Mouse (Mus musculus): ENCODE results near the gene Tnf. TPM values are rescaled to one million over a fixed set of nuclear protein-coding genes. Genes with fewer than 3 reads are reported as not detected.
A peak's percentile ranks its signal among the peaks of the same experiment; 100 is the strongest.

The Tnf gene
- total RNA-seq, 1 experiment: 0.22 TPM

DNA sequence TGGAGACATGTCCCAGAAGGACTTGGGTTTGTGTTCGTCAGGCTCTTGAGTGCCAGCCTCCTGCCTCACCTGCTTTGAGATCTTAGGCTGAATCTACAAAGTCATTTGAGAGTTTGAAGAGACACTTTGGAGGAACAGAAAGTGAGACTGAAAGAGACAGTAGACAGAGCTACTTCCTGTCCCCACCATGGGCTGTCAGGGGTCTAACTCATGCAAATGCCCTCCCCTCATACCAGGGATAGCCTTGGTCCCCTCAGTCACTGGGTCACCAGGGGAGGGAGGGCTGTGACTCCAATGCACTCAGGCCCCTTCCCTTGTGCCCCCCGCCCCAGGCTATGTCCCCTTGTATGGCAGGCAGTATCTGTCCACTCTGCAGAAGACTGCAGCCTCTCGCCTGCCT, 28.5 kb downstream of the Tnf start:
- in situ Hi-C loops (cut with MboI; ENCODE audit: low sequenced_read_pairs in 2 of 2, unreplicated experiment in 2 of 2): no loop called here
- H3K4me3 ChIP-seq (ENCODE audit: insufficient read depth in 1 of 2, low read depth in 1 of 2, low read length in 2 of 2, poor library complexity in 1 of 2, severe bottlenecking in 1 of 2): no peak overlapping the region
- no peak overlapping the region for H3K9ac ChIP-seq (ENCODE audit: insufficient read depth, low read depth, low read length, poor library complexity, severe bottlenecking)
- no peak for DNase-seq (ENCODE audit: low read depth, low spot score)
- H3K36me3 ChIP-seq (ENCODE audit: control insufficient read depth, insufficient read depth, low read length, poor library complexity, severe bottlenecking): no peaks in the 10 kb centered on the region
- no peak overlapping the region for H3K27ac ChIP-seq (ENCODE audit: insufficient read depth, low read depth, low read length, poor library complexity, severe bottlenecking)
- H3K4me1 ChIP-seq (ENCODE audit: control insufficient read depth in 2 of 2, insufficient read depth in 2 of 2, low read length in 2 of 2, poor library complexity in 1 of 2): no peaks in the 10 kb centered on the region
- no peaks in the 10 kb centered on the region for H3K9me3 ChIP-seq (ENCODE audit: control insufficient read depth, insufficient read depth, low read depth, low read length)
- TF ChIP-seq ZC3H11A (IDR thresholded peaks at IDR 0.05; ENCODE audit: borderline replicate concordance, low read depth, low read length): no peak

DNA sequence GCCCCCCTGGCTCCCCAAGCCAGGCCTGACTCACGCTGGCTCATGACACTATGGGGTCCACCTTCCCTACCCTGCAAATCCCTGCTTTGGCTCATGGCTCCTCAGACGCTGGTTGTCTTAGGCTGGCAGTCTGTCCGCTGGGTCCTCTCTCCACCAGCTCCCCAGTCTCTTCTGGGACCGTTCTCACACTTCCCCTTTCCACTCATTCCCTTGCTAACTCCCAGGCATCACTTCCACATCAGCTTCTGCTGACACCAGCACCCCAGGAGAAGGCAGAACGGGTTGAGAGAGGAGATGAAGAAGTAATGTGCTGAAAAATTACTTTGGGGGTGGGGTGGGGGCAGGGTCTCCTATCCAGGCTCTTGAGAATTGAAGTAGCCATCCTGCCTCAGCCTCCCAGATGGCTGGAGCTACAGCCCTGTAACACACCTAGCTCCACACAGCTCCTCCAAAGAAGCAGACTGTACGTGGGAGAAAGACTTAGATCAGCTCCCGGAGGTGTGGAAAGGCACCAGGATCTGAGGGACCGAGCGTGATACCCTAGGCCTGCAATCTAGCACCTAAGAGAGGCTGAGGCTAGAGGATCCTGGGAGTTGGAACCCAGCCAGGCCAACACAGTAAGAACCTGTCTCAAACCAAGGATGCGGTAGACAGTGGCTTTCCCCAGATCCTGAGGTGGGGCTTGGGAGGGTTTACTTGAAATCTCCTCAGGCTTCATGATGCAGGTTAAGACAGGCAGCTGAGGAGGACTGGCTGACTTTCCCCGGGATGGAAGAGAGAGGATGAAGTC, 29.2 kb downstream of the Tnf start:
- no peak for DNase-seq (ENCODE audit: low read depth, low spot score)
- in situ Hi-C loops (cut with MboI; ENCODE audit: low sequenced_read_pairs in 2 of 2, unreplicated experiment in 2 of 2): no loop called here
- Histone ChIP-seq H3K36me3 (ENCODE audit: control insufficient read depth, insufficient read depth, low read length, poor library complexity, severe bottlenecking) (no peaks in the 10 kb centered on the region), H3K4me3 (ENCODE audit: insufficient read depth in 1 of 2, low read depth in 1 of 2, low read length in 2 of 2, poor library complexity in 1 of 2, severe bottlenecking in 1 of 2) (no peak overlapping the region), H3K9ac (ENCODE audit: insufficient read depth, low read depth, low read length, poor library complexity, severe bottlenecking) (no peak overlapping the region), H3K27ac (ENCODE audit: insufficient read depth, low read depth, low read length, poor library complexity, severe bottlenecking) (no peak overlapping the region), H3K9me3 (ENCODE audit: control insufficient read depth, insufficient read depth, low read depth, low read length) (no peaks in the 10 kb centered on the region), H3K4me1 (ENCODE audit: control insufficient read depth in 2 of 2, insufficient read depth in 2 of 2, low read length in 2 of 2, poor library complexity in 1 of 2) (no peaks in the 10 kb centered on the region)
- TF ChIP-seq ZNF384 (IDR thresholded peaks at IDR 0.05; ENCODE audit: low read depth, low read length) (no peak), ZC3H11A (IDR thresholded peaks at IDR 0.05; ENCODE audit: borderline replicate concordance, low read depth, low read length) (no peak), HCFC1 (IDR thresholded peaks at IDR 0.05; ENCODE audit: borderline replicate concordance, insufficient read depth, low read length) (no peak), MAFK (IDR thresholded peaks at IDR 0.05; ENCODE audit: insufficient read depth, low read depth, low read length) (no peak), CHD2 (IDR thresholded peaks at IDR 0.05; ENCODE audit: low read depth, low read length) (no peak)

DNA sequence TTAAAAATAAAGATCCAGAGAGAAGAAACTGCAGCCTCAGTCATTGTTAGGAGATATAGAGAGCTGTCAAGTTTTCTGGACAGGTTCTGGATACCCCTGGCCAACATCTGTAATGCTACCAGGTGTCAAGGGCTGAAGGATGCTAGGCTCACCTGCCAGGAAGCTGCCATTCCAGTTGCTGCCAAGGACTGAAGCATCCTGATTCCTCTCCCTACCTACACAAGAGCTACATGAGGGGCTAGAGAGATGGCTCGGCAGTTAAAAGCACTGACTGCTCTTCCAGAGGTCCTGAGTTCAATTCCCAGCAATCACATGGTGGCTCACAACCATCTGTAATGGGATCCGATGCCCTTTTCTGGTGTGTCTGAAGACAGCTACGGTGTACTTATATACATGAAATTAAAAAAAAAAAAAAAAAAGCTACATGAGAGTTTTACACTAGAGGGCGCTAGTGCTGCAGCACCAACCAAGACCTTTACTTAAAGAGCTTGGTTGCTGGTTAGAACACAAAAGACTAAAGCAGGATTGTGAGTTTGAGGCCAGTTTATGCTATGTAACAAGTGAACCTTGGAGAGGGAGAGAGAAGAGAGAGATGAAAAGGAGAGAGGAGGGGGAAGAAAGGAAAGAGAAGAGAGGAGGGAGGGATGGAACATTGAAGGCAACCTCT, 33.1 kb downstream of the Tnf start:
- H3K4me3 ChIP-seq (ENCODE audit: insufficient read depth in 1 of 2, low read depth in 1 of 2, low read length in 2 of 2, poor library complexity in 1 of 2, severe bottlenecking in 1 of 2): no peak overlapping the region
- no peaks in the 10 kb centered on the region for H3K9me3 ChIP-seq (ENCODE audit: control insufficient read depth, insufficient read depth, low read depth, low read length)
- H3K4me1 ChIP-seq (ENCODE audit: control insufficient read depth in 2 of 2, insufficient read depth in 2 of 2, low read length in 2 of 2, poor library complexity in 1 of 2): peaks cover 0 to 3% of the 10 kb centered on the region in 2 experiments; a peak in 1 of 4 replicates
- no peak for DNase-seq (ENCODE audit: low read depth, low spot score)
- H3K27ac ChIP-seq (ENCODE audit: insufficient read depth, low read depth, low read length, poor library complexity, severe bottlenecking): no peak overlapping the region
- TF ChIP-seq MAFK (IDR thresholded peaks at IDR 0.05; ENCODE audit: insufficient read depth, low read depth, low read length) (no peak), ZC3H11A (IDR thresholded peaks at IDR 0.05; ENCODE audit: borderline replicate concordance, low read depth, low read length) (no peak), HCFC1 (IDR thresholded peaks at IDR 0.05; ENCODE audit: borderline replicate concordance, insufficient read depth, low read length) (no peak), ZNF384 (IDR thresholded peaks at IDR 0.05; ENCODE audit: low read depth, low read length) (peak; percentile 99), CHD2 (IDR thresholded peaks at IDR 0.05; ENCODE audit: low read depth, low read length) (no peak)
- in situ Hi-C loops (cut with MboI; ENCODE audit: low sequenced_read_pairs in 2 of 2, unreplicated experiment in 2 of 2): loop anchor here (5.0 kb wide), 1 partner anchor 64 kb away; the partner anchor contains the start of gene Atp6v1g2 (in 2 of the 2)
- H3K9ac ChIP-seq (ENCODE audit: insufficient read depth, low read depth, low read length, poor library complexity, severe bottlenecking): no peak overlapping the region
- no peaks in the 10 kb centered on the region for H3K36me3 ChIP-seq (ENCODE audit: control insufficient read depth, insufficient read depth, low read length, poor library complexity, severe bottlenecking)

DNA sequence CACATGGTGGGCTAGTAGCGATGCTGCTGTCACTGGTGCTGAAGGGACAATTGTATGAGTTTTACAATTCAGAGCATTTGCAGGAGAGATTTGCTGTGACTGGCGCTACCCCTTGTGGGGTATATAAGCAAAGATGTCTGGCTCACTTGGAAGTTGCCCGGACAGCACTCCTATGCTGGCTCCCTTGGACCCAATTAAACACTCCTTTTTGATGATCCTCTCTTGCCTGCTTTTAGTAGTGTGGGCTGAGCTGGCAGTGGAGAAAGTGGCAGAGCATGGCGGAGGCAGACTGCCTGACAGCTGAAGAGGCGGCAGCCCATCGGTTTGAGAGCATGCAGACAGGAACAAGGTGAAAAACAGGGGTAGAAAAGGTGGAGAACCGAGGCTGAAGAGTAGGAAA, 34.0 kb downstream of the Tnf start:
- TF ChIP-seq ZC3H11A (IDR thresholded peaks at IDR 0.05; ENCODE audit: borderline replicate concordance, low read depth, low read length) (no peak), ZNF384 (IDR thresholded peaks at IDR 0.05; ENCODE audit: low read depth, low read length) (no peak)
- in situ Hi-C loops (cut with MboI; ENCODE audit: low sequenced_read_pairs in 2 of 2, unreplicated experiment in 2 of 2): loop anchor here (5.0 kb wide), 1 partner anchor 65 kb away; the partner anchor contains the start of gene Atp6v1g2 (in 2 of the 2)
- H3K9me3 ChIP-seq (ENCODE audit: control insufficient read depth, insufficient read depth, low read depth, low read length): no peaks in the 10 kb centered on the region
- H3K4me3 ChIP-seq (ENCODE audit: insufficient read depth in 1 of 2, low read depth in 1 of 2, low read length in 2 of 2, poor library complexity in 1 of 2, severe bottlenecking in 1 of 2): no peak overlapping the region
- H3K27ac ChIP-seq (ENCODE audit: insufficient read depth, low read depth, low read length, poor library complexity, severe bottlenecking): no peak overlapping the region
- H3K9ac ChIP-seq (ENCODE audit: insufficient read depth, low read depth, low read length, poor library complexity, severe bottlenecking): no peak overlapping the region
- peaks cover under 1% of the 10 kb centered on the region; the same call in 1 of the 2 replicates for H3K36me3 ChIP-seq (ENCODE audit: control insufficient read depth, insufficient read depth, low read length, poor library complexity, severe bottlenecking)
- DNase-seq (ENCODE audit: low read depth, low spot score): no peak
- peaks cover 0 to 3% of the 10 kb centered on the region in 2 experiments; a peak in 1 of 4 replicates for H3K4me1 ChIP-seq (ENCODE audit: control insufficient read depth in 2 of 2, insufficient read depth in 2 of 2, low read length in 2 of 2, poor library complexity in 1 of 2)
